Mouse (Mus musculus) testis, adult 2 months (tissue): ENCODE data around the gene Tmem37.

Experiments used
- CTCF ChIP-seq: fragments of 200-500 bp; IDR thresholded peaks from 2 replicates; pipeline ENCODE4 v1.5.1; 2012; ENCODE audit warnings: low read depth, mild to moderate bottlenecking, inconsistent platforms, low read length, moderate library complexity; ENCODE audit not compliant: control insufficient read depth, insufficient read depth, insufficient replicate concordance
- POLR2A ChIP-seq: fragments of 200-500 bp; IDR thresholded peaks from 2 replicates; pipeline ENCODE4 v1.6.1; 2012; ENCODE audit warnings: low read depth, mild to moderate bottlenecking, inconsistent platforms, low read length, moderate library complexity; ENCODE audit not compliant: control insufficient read depth

DNA sequence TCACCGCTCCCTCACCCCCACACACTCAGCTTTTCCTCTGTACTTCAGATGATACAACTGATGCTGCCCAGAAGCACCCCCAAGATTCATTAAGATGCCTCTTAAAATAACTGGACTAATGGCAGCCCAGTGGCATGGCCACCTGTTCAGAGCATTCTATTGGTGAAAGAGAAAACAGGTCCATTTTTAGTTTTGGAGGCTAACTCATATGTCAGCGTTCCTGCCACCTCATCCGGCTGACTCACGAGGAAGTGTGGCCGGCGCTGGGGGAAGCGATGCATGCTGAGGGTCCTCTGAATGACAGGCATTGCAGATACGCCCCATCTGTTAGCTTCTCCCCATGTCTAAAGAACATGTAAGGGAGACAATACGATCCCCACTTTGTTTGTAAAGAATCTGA, 35.3 kb downstream of the Tmem37 start:
- TF ChIP-seq CTCF (no peak), POLR2A (no peak)
